Mouse (Mus musculus) neural tube, embryonic 11.5 days (tissue): ENCODE measurements around the gene Nlrx1. TPM values are rescaled to one million over a fixed set of nuclear protein-coding genes. Genes with fewer than 3 reads are reported as not detected.

Source experiments
- ATAC-seq: fragments of 200-750 bp; cut with Nextera tagmentation; 2 replicates; pipeline ENCODE4 v1.8.0; 2017; ENCODE audit warnings: moderate number of reproducible peaks, mild to moderate bottlenecking, moderate TSS enrichment, moderate library complexity; ENCODE audit not compliant: insufficient read depth, low FRiP score, low TSS enrichment
- DNase-seq: peaks from one replicate; pipeline ENCODE4 v3.0.0-alpha.2; 2015; ENCODE audit warnings: low spot score
- H3K27ac ChIP-seq: fragments of 300-500 bp; sonication (generic); 2 replicates; pipeline ENCODE4 v1.5.1; 2014; ENCODE audit warnings: low read depth, mild to moderate bottlenecking, low read length
- H3K27me3 ChIP-seq: fragments of 300-500 bp; sonication (generic); 2 replicates; pipeline ENCODE4 v1.6.1; 2014; ENCODE audit warnings: mild to moderate bottlenecking, low read length, mixed read lengths; ENCODE audit not compliant: control insufficient read depth, insufficient read depth
- H3K36me3 ChIP-seq: fragments of 300-500 bp; sonication (generic); 2 replicates; pipeline ENCODE4 v1.6.1; 2014; ENCODE audit warnings: mild to moderate bottlenecking, low read length, moderate library complexity, mixed read lengths; ENCODE audit not compliant: control insufficient read depth, insufficient read depth
- H3K4me1 ChIP-seq: fragments of 300-500 bp; sonication (generic); 2 replicates; pipeline ENCODE4 v1.6.1; 2014; ENCODE audit warnings: low read length, mixed read lengths; ENCODE audit not compliant: control insufficient read depth, insufficient read depth
- H3K4me2 ChIP-seq: fragments of 300-500 bp; sonication (generic); 2 replicates; pipeline ENCODE4 v1.6.1; 2014; ENCODE audit warnings: low read depth, mild to moderate bottlenecking, moderate library complexity
- H3K4me3 ChIP-seq: fragments of 300-500 bp; sonication (generic); 2 replicates; pipeline ENCODE4 v1.5.1; 2014; ENCODE audit warnings: low read depth, low read length
- H3K9ac ChIP-seq: fragments of 300-500 bp; sonication (generic); 2 replicates; pipeline ENCODE4 v1.6.1; 2014; ENCODE audit warnings: mild to moderate bottlenecking, low read length
- H3K9me3 ChIP-seq: fragments of 300-500 bp; sonication (generic); 2 replicates; pipeline ENCODE4 v1.6.1; 2016; ENCODE audit warnings: low read length; ENCODE audit not compliant: control insufficient read depth
- WGBS: fragments of 180-500 bp; shearing (Covaris S2); extraction: QIAGEN DNeasy Blood & Tissue Kit; methylation state at CpG from one replicate; pipeline ENCODE4 v1.1.7; 2014; 5-methylcytosine and 5-hydroxymethylcytosine counted together
- polyA plus RNA-seq: library from polyadenylated mRNA; unstranded; fragments of >200 nt; fragmentation: Nextera tagmentation; extraction: Ambion mirVana; gene quantifications from 2 replicates; pipeline ENCODE4 v1.2.1, GENCODE M21; 2014

Gene Nlrx1
- polyA plus RNA-seq, 1 experiment from 2014 or later = 2.4 TPM

DNA sequence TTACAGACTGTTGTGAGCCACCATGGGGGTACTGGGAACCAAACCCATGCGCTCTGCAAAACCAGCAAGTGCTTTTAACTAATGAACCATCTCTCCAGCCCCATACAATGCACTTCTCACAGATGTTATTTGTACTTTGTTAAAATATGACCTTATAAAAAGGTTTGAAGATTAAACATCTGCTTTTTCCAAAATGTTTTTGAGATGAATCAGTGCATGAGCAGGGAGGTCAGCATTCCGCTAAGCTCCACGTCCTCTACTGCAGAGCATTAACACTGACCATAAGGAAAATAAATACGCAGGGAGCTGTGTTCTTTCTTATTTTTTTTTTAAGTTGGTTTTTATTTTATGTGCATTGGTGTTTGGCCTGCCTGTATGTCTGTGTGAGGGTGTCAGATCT, 56.0 kb downstream of the Nlrx1 start:
- 97% methylated on average over 4 of the region's 4 CpGs for WGBS
- Histone ChIP-seq H3K9ac (no peak overlapping the region), H3K27me3 (no peaks in the 10 kb centered on the region), H3K4me2 (no peak overlapping the region), H3K27ac (no peak overlapping the region), H3K36me3 (no peaks in the 10 kb centered on the region), H3K4me3 (no peak overlapping the region), H3K4me1 (no peaks in the 10 kb centered on the region), H3K9me3 (no peaks in the 10 kb centered on the region)
- DNase-seq = no peak
- ATAC-seq = no peak

DNA sequence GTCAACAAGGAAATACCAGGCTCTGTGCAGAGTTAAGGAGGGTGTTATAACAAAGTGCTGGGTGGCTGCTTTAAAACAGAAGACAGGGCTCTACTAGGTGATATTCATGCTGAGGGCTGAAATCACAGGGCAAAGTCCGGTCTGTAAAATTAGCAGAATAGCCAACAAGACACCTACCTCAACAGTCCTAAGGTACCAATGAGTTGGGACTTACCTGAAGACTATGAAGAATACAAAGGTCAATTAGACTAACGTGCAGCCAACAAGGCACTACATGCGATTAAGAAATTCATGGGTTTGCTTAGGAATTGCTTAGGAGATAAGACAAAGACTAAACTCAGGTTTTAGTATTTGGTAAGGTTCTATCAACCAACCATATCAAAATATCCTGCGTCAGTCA, 59.0 kb downstream of the Nlrx1 start:
- Histone ChIP-seq H3K4me1 (no peaks in the 10 kb centered on the region), H3K36me3 (no peaks in the 10 kb centered on the region), H3K4me2 (no peak overlapping the region), H3K4me3 (no peak overlapping the region), H3K27me3 (no peaks in the 10 kb centered on the region), H3K9ac (no peak overlapping the region), H3K9me3 (no peaks in the 10 kb centered on the region), H3K27ac (no peak overlapping the region)
- ATAC-seq (no peak), DNase-seq (no peak)
- 96% methylated on average over 4 of the region's 4 CpGs for WGBS

DNA sequence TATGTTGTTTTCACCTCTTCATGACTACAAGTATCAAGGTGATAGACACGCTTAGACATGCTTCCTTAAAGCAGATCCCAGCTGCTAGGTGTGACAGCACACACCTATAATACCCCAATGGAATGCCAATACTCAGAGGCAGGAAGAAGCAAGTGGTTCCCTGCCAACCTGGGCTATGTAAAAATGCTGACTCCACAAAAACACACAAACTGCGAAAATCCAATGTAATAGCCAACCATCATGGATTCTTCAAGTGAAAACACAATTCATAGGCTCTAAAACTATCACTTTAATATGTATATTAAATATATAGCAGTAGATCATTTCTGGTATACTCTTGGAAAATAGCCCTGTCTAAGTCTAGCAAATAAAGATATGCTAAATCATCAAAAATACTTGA, 60.6 kb downstream of the Nlrx1 start:
- Histone ChIP-seq H3K27me3 (no peaks in the 10 kb centered on the region), H3K36me3 (no peaks in the 10 kb centered on the region), H3K9me3 (no peaks in the 10 kb centered on the region), H3K4me3 (no peak overlapping the region), H3K4me1 (no peaks in the 10 kb centered on the region), H3K9ac (no peak overlapping the region), H3K27ac (no peak overlapping the region), H3K4me2 (no peak overlapping the region)
- no peak for DNase-seq
- no peak for ATAC-seq
- 93% methylated on average over 2 of the region's 2 CpGs for WGBS

Other genes with a start within 250 kb of the Nlrx1 start
- not detected in 2 replicates for gene Thy1, start 225.2 kb downstream of the Nlrx1 start, polyA plus RNA-seq
- 10.5 and 11.7 TPM in 2 replicates for gene Usp2, start 201.6 kb downstream of the Nlrx1 start, polyA plus RNA-seq
- 0.15 and 0.21 TPM in 2 replicates for gene Mfrp, start 166.9 kb downstream of the Nlrx1 start, polyA plus RNA-seq
- gene C1qtnf5, start 161.4 kb downstream of the Nlrx1 start, polyA plus RNA-seq = 0.27 and 0.31 TPM in 2 replicates
- gene Gm49380, start 155.1 kb downstream of the Nlrx1 start, polyA plus RNA-seq = 0.20 and 0.95 TPM in 2 replicates
- gene Rnf26, start 155.1 kb downstream of the Nlrx1 start, polyA plus RNA-seq = 62.4 and 71.1 TPM in 2 replicates
- 14.3 and 15.0 TPM in 2 replicates for gene Mcam, start 134.1 kb downstream of the Nlrx1 start, polyA plus RNA-seq
- gene Cbl, start 34.5 kb downstream of the Nlrx1 start, polyA plus RNA-seq = 19.1 and 22.2 TPM in 2 replicates
- gene Ccdc153, start 27.9 kb downstream of the Nlrx1 start, polyA plus RNA-seq = not detected in 2 replicates
- gene Pdzd3, start 17.1 kb downstream of the Nlrx1 start, polyA plus RNA-seq = 0.11 TPM in 1 of 2 replicates, not detected in the other
- 4.5 and 5.0 TPM in 2 replicates for gene Abcg4, start 20.0 kb upstream of the Nlrx1 start, polyA plus RNA-seq
- gene Hinfp, start 37.1 kb upstream of the Nlrx1 start, polyA plus RNA-seq = 23.6 and 26.9 TPM in 2 replicates
- 14.9 and 17.1 TPM in 2 replicates for gene C2cd2l, start 51.7 kb upstream of the Nlrx1 start, polyA plus RNA-seq
- gene Dpagt1, start 57.4 kb upstream of the Nlrx1 start, polyA plus RNA-seq = 47.6 and 48.6 TPM in 2 replicates
- 366 and 382 TPM in 2 replicates for gene H2afx, start 66.1 kb upstream of the Nlrx1 start, polyA plus RNA-seq
- 139 and 140 TPM in 2 replicates for gene Hmbs, start 75.6 kb upstream of the Nlrx1 start, polyA plus RNA-seq
- gene Vps11, start 93.1 kb upstream of the Nlrx1 start, polyA plus RNA-seq = 29.3 and 32.9 TPM in 2 replicates
- 36.7 and 38.8 TPM in 2 replicates for gene Hyou1, start 110.9 kb upstream of the Nlrx1 start, polyA plus RNA-seq
- 26.8 and 31.8 TPM in 2 replicates for gene Slc37a4, start 128.3 kb upstream of the Nlrx1 start, polyA plus RNA-seq
- gene Rps25, start 138.5 kb upstream of the Nlrx1 start, polyA plus RNA-seq = 1,766 and 1,857 TPM in 2 replicates
- gene Trappc4, start 139.0 kb upstream of the Nlrx1 start, polyA plus RNA-seq = 204 and 214 TPM in 2 replicates
- gene Ccdc84, start 150.0 kb upstream of the Nlrx1 start, polyA plus RNA-seq = 20.9 and 21.8 TPM in 2 replicates
- gene Foxr1, start 172.5 kb upstream of the Nlrx1 start, polyA plus RNA-seq = not detected in 2 replicates
- gene Upk2, start 186.4 kb upstream of the Nlrx1 start, polyA plus RNA-seq = 0.29 TPM in 1 of 2 replicates, not detected in the other
- 8.0 and 8.8 TPM in 2 replicates for gene Bcl9l, start 214.2 kb upstream of the Nlrx1 start, polyA plus RNA-seq